Mouse (Mus musculus): ENCODE results near the gene Aqp8.

DNA sequence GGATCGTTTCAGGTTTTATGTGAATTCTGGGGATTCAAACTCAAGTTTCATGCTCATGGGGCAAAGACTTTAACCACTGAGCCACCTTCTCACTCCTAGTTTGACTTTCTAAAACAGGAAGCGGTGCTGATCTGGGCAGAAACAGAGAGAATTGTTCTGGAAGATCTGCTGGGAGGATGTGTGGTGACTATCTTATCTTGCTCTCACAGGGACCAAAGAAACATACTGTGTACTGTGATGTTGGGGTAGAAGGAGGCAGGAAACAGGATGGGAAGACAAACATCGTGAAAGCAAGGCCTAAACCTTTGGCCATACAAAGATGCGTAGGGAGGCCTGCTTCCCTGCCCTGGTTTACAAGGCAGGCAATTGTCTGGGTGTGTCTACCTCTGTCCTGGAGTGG is 2.8 kb upstream of the Aqp8 start:
- no peak for TF ChIP-seq CTCF (IDR thresholded peaks at IDR 0.05; ENCODE audit: low read depth)
- TF ChIP-seq EP300 (IDR thresholded peaks at IDR 0.05; ENCODE audit: low read depth): no peak

All from heart, postnatal 0 days (tissue).